Mouse (Mus musculus) embryo, embryonic 9.5 days (tissue): ENCODE measurements around the gene 9430038I01Rik.

Experiments
- DNase-seq: peaks from one replicate; pipeline ENCODE4 v3.0.0-alpha.2; 2017; ENCODE audit errors: extremely low spot score

9430038I01Rik gene

DNA sequence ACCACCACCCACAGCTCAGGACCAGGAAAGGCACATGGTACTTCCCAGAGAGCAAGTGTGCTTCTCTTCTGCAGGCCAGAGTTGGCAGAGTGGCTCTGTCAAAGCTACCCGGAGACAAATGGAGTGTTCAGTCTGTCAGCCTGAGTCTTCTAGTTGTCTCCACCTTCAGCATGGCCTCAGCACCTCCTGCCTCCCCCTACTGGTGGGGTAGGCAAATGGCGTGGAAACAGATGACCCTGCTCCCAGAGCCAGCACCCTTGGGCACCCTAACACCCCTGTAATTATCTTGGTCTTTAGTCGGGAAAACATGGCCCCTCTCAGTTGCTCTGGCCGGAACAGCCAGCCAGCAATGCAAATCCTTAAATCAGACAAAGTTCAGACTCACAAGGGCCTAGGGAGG is 43.8 kb downstream of the 9430038I01Rik start:
- DNase-seq: no peak

DNA sequence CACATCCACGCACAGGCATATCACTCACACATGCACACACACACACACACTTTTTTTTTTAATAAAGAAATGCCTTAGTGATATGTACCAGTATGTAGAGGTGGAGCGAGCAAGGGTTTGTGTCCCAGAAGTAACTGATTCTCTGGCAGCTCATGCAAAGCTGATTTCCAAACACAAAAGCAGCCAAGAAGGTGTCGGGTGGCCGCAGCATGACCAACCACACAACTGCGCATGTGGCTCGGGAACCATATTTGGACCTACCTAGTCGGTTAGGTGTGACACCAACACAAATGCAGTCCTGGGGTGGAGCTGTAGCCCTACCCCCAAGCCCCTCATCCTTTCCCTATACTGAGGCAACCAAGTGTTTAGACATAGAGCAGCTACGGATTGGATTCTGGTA is 45.5 kb downstream of the 9430038I01Rik start:
- DNase-seq: no peak

GRCm38 (mm10) chr7:137364571-137364970 is 46.0 kb downstream of the 9430038I01Rik start:
- DNase-seq: no peak

- no peak for DNase-seq
These were observed 63.7 kb downstream of the 9430038I01Rik start for GRCm38 (mm10) chr7:137346860-137347259.

DNA sequence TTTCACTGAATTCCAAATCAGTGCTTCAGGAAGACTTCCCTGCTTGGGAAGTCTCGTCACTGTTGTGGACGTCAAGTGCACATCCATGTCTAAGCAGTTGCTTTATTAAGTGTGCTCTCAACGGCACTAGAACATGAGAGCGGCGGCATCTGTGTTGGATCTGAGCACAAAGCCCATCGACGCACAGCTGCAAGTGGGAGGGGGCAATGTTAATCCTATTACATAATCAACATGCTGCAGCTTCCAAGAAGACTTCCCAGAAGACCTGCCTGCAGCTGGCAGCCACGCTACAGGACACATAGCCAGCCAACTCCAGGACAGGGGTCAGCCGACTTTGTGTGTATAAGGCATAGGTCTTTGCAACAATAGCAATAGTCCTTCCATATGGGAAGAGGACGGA is 64.5 kb downstream of the 9430038I01Rik start:
- no peak for DNase-seq

- no peak for DNase-seq
These were observed 76.6 kb downstream of the 9430038I01Rik start for GRCm38 (mm10) chr7:137333951-137334350.
